Mouse (Mus musculus) lung, adult 2 months (tissue): ENCODE data around the gene Psen2.

Experiments used
- CTCF ChIP-seq: fragments of 200-500 bp; IDR thresholded peaks from 2 replicates; pipeline ENCODE4 v1.5.1; 2011; ENCODE audit warnings: mild to moderate bottlenecking, low read length, control low read depth; ENCODE audit not compliant: insufficient read depth
- POLR2A ChIP-seq: fragments of 200-500 bp; IDR thresholded peaks from 2 replicates; pipeline ENCODE4 v1.6.1; 2011; ENCODE audit warnings: low read depth, mild to moderate bottlenecking, control low read depth, low read length, borderline replicate concordance; ENCODE audit errors: extremely low read depth

DNA sequence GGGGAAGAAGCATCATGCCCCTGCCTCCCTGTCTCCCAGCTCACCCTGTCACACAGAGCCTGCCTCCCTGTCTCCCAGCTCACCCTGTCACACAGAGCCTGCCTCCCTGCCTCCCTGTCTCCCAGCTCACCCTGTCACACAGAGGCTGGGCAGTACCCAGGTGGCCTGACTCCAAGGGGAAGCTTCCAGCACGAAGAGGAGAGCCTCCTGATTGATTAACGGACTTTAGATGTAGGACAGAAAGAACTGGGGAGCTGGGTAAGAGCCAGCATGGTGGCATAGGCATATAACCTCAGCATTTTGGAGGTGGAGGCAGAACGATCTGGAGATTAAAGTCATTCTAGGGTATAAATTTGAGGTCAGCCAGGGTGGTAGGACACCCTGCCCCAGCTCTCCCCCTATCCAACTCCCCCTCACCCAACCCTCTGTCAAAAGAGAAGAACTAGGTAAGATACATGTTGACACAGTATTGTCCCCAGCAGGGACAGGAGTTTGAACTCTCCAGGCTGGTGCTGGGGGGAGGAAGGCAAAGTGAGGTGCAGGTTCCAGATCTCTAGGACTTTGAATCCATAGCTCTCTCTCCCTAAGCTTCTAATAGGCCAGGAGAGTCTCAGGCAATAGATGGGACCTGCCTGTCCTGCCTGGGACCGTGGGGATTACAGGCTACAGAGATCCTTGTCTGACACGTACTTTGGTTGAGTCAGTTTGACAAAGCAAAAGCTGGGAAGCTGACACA lies 46.5 kb downstream of the Psen2 start:
- TF ChIP-seq POLR2A, result no peak
- no peak for TF ChIP-seq CTCF
